Mouse (Mus musculus): ENCODE measurements around the gene Mul1.

The Mul1 gene

DNA sequence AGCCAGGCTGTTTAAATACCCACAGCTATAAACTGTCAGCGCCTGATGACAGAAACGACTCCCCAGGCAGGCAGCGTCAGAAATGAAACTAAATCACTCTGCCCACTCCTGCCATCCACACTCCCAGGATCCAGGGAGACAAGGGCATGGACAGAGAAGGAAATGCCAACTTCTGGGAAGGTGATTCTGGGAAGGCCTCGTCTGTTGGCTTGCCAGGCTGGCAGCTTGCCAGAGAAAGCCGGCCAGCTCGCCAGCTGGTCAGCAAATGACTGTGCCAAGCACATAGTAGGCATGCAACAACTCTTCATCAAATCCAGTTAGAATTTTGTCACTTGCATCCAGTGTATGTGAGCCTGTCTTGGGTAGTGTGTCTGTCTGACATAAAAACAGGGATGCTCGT is 36.8 kb downstream of the Mul1 start:
- Histone ChIP-seq H3K9me3 (ENCODE audit: low read length) (no peaks in the 10 kb centered on the region), H3K27me3 (ENCODE audit: insufficient read depth, low read length) (peaks cover 46% of the 10 kb centered on the region), H3K36me3 (ENCODE audit: insufficient read depth, low read length) (no peaks in the 10 kb centered on the region), H3K4me1 (replicated peaks; ENCODE audit: low read depth, low read length) (peaks cover 38% of the 10 kb centered on the region), H3K4me3 (replicated peaks; ENCODE audit: low read length) (no peak overlapping the region)
- no peak for TF ChIP-seq NANOG (IDR thresholded peaks at IDR 0.05; ENCODE audit: borderline replicate concordance, low read length)
- no peak for TF ChIP-seq CTCF (conservative IDR thresholded peaks at IDR 0.05; ENCODE audit: low read length)
- no peak for TF ChIP-seq POU5F1 (IDR thresholded peaks at IDR 0.05; ENCODE audit: borderline replicate concordance, low read length)

GRCm38 (mm10) chr4:138479595-138479994 is 45.1 kb downstream of the Mul1 start:
- Histone ChIP-seq H3K27me3 (ENCODE audit: insufficient read depth, low read length) (peaks cover 30% of the 10 kb centered on the region), H3K4me3 (replicated peaks; ENCODE audit: low read length) (0 out of 2 replicates have a peak overlapping the region, but pooled peaks have one; percentile 10), H3K4me1 (replicated peaks; ENCODE audit: low read depth, low read length) (peaks cover 56% of the 10 kb centered on the region), H3K9me3 (ENCODE audit: low read length) (no peaks in the 10 kb centered on the region), H3K36me3 (ENCODE audit: insufficient read depth, low read length) (no peaks in the 10 kb centered on the region)
- no peak for TF ChIP-seq POU5F1 (IDR thresholded peaks at IDR 0.05; ENCODE audit: borderline replicate concordance, low read length)
- no peak for TF ChIP-seq CTCF (conservative IDR thresholded peaks at IDR 0.05; ENCODE audit: low read length)
- no peak for TF ChIP-seq NANOG (IDR thresholded peaks at IDR 0.05; ENCODE audit: borderline replicate concordance, low read length)

GRCm38 (mm10) chr4:138480962-138481361 is 46.5 kb downstream of the Mul1 start:
- Histone ChIP-seq H3K27me3 (ENCODE audit: insufficient read depth, low read length) (peaks cover 21% of the 10 kb centered on the region), H3K36me3 (ENCODE audit: insufficient read depth, low read length) (no peaks in the 10 kb centered on the region), H3K4me3 (replicated peaks; ENCODE audit: low read length) (no peak overlapping the region), H3K4me1 (replicated peaks; ENCODE audit: low read depth, low read length) (peaks cover 43% of the 10 kb centered on the region), H3K9me3 (ENCODE audit: low read length) (no peaks in the 10 kb centered on the region)
- TF ChIP-seq POU5F1 (IDR thresholded peaks at IDR 0.05; ENCODE audit: borderline replicate concordance, low read length), result no peak

- Histone ChIP-seq H3K36me3 (ENCODE audit: insufficient read depth, low read length) (no peaks in the 10 kb centered on the region), H3K4me3 (replicated peaks; ENCODE audit: low read length) (no peak overlapping the region), H3K27me3 (ENCODE audit: insufficient read depth, low read length) (peaks cover 15% of the 10 kb centered on the region; the same call in 1 of the 2 replicates), H3K4me1 (replicated peaks; ENCODE audit: low read depth, low read length) (peaks cover 37% of the 10 kb centered on the region), H3K9me3 (ENCODE audit: low read length) (no peaks in the 10 kb centered on the region)
- TF ChIP-seq NANOG (IDR thresholded peaks at IDR 0.05; ENCODE audit: borderline replicate concordance, low read length), result no peak
- TF ChIP-seq POU5F1 (IDR thresholded peaks at IDR 0.05; ENCODE audit: borderline replicate concordance, low read length), result no peak
- no peak for TF ChIP-seq CTCF (conservative IDR thresholded peaks at IDR 0.05; ENCODE audit: low read length)
Observed at GRCm38 (mm10) chr4:138482721-138483120, 48.2 kb downstream of the Mul1 start.

DNA sequence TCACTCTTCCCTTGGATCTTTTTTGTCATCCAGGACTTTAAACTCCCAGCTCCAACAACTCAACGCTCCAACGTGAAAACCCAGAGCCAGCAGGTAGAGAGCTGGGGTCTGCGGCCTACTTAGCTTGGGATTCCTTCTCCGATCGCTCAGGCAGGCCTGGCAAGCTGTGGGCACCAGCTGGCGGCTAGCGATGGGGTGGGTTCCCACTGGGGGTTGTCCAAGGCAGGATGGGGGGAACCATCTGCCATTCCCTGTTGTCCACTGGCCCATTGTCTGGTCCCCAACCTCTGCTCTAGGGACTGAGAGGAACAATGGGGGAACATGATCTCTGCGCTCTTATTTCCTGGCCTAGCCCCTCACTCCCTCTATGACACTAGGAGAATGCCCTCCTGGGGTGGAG is 53.8 kb downstream of the Mul1 start:
- Histone ChIP-seq H3K9me3 (ENCODE audit: low read length) (no peaks in the 10 kb centered on the region), H3K4me3 (replicated peaks; ENCODE audit: low read length) (no peak overlapping the region), H3K4me1 (replicated peaks; ENCODE audit: low read depth, low read length) (peaks cover 30% of the 10 kb centered on the region), H3K27me3 (ENCODE audit: insufficient read depth, low read length) (peaks cover 9% of the 10 kb centered on the region; the same call in 1 of the 2 replicates), H3K36me3 (ENCODE audit: insufficient read depth, low read length) (no peaks in the 10 kb centered on the region)
- no peak for TF ChIP-seq POU5F1 (IDR thresholded peaks at IDR 0.05; ENCODE audit: borderline replicate concordance, low read length)
- no peak for TF ChIP-seq CTCF (conservative IDR thresholded peaks at IDR 0.05; ENCODE audit: low read length)
- TF ChIP-seq NANOG (IDR thresholded peaks at IDR 0.05; ENCODE audit: borderline replicate concordance, low read length), result no peak

GRCm38 (mm10) chr4:138491088-138491487 is 56.6 kb downstream of the Mul1 start:
- Histone ChIP-seq H3K27me3 (ENCODE audit: insufficient read depth, low read length) (peaks cover 7% of the 10 kb centered on the region; the same call in 1 of the 2 replicates), H3K4me3 (replicated peaks; ENCODE audit: low read length) (no peak overlapping the region), H3K9me3 (ENCODE audit: low read length) (no peaks in the 10 kb centered on the region), H3K4me1 (replicated peaks; ENCODE audit: low read depth, low read length) (peaks cover 55% of the 10 kb centered on the region), H3K36me3 (ENCODE audit: insufficient read depth, low read length) (no peaks in the 10 kb centered on the region)
- no peak for TF ChIP-seq CTCF (conservative IDR thresholded peaks at IDR 0.05; ENCODE audit: low read length)
- no peak for TF ChIP-seq POU5F1 (IDR thresholded peaks at IDR 0.05; ENCODE audit: borderline replicate concordance, low read length)
- no peak for TF ChIP-seq NANOG (IDR thresholded peaks at IDR 0.05; ENCODE audit: borderline replicate concordance, low read length)

Measured in E14TG2a.4 (cell line).